8 mouse cellular contexts compared by ENCODE assay signal in genomic region chr4:63544494-63545230, GRCm38 (mm10). TPM values are rescaled to one million over a fixed set of nuclear protein-coding genes. Genes with fewer than 3 reads are reported as not detected.
DNase-seq lines count a peak whose midpoint lies in the region; ATAC-seq and TF ChIP-seq lines count a peak whose summit lies in the region.

TSS of gene Atp6v1g1 (plus strand) at chr4:63544772.

- TF ChIP-seq CTCF in gastrocnemius, adult 2 months (IDR thresholded peaks at IDR 0.05): no peak
- no peak for TF ChIP-seq CTCF in hindbrain, postnatal 0 days (IDR thresholded peaks at IDR 0.05; ENCODE audit: low read depth)

- peaks cover 7% of the 10 kb centered on the region for H3K4me1 ChIP-seq in hindbrain, postnatal 0 days (ENCODE audit: insufficient read depth, low read length)

- WGBS in hindbrain, postnatal 0 days: under 1% methylated on average over 57 of the region's 57 CpGs

- peak; percentile 97 for ATAC-seq in hindbrain, postnatal 0 days
- ATAC-seq in megakaryocyte progenitor cell, adult 5-6 weeks (replicated peaks; ENCODE audit: poor library complexity): peak; percentile 86

- peak within 1 kb of the TSS; percentile 95 for H3K27ac ChIP-seq in gastrocnemius, adult 2 months
- peak within 1 kb of the TSS; percentile 86 for H3K27ac ChIP-seq in hindbrain, postnatal 0 days

- peak within 1 kb of the TSS; percentile 99 for H3K4me3 ChIP-seq in gastrocnemius, adult 2 months
- H3K4me3 ChIP-seq in hindbrain, postnatal 0 days (ENCODE audit: low read length): peak within 1 kb of the TSS; percentile 82

- H3K9me3 ChIP-seq in hindbrain, postnatal 0 days (ENCODE audit: low read length): no peaks in the 10 kb centered on the region

- peak; percentile 98 for DNase-seq in ZHBTc4 (ENCODE audit: low read depth, low spot score)
- peak; percentile 85 to 93 for DNase-seq in cerebellum, postnatal 4 days (ENCODE audit: low spot score in 2 of 2)
- DNase-seq in gastrocnemius, adult 2 months: peak; percentile 97
- peak; percentile 96 for DNase-seq in hindbrain, postnatal 0 days (ENCODE audit: low spot score)
- peak; percentile 88 to 96 for DNase-seq in left cerebral cortex, adult 9 months (ENCODE audit: low spot score in 2 of 2)
- peak; percentile 94 for DNase-seq in right cerebral cortex, postnatal 14 days
- DNase-seq in urinary bladder, postnatal 36 days (ENCODE audit: low spot score in 2 of 2): peak; percentile 92 to 95

- peak within 1 kb of the TSS; percentile 70 for H3K4me2 ChIP-seq in hindbrain, postnatal 0 days (ENCODE audit: low read depth, low read length)

- intact Hi-C loops in gastrocnemius, adult 2 months (cut with DNase I): loop anchor here (5.0 kb wide), 2 partner anchors 47 to 132 kb away; partner anchors contain the start of gene Whrn

- peaks cover 12% of the 10 kb centered on the region for H3K36me3 ChIP-seq in hindbrain, postnatal 0 days (ENCODE audit: insufficient read depth, low read length)

- H3K27me3 ChIP-seq in hindbrain, postnatal 0 days (ENCODE audit: insufficient read depth, low read length): no peaks in the 10 kb centered on the region

- peak within 1 kb of the TSS; percentile 82 for H3K9ac ChIP-seq in hindbrain, postnatal 0 days (replicated peaks; ENCODE audit: low read length)

RNA-seq across cellular contexts. Expression of gene Atp6v1g1, which starts in this region (rescaled TPM):
- 100 to 1,000 TPM; 212 to 239 TPM for total RNA-seq in gastrocnemius, adult 2 months (2021)
- 125 and 136 TPM in 2 replicates for total RNA-seq in hindbrain, postnatal 0 days (2014; rRNA removed)
- 357 and 367 TPM in 2 replicates for polyA plus RNA-seq in hindbrain, postnatal 0 days (2015; fragmentation: Nextera tagmentation; extraction: Ambion mirVana)
- 102 and 121 TPM in 2 replicates for total RNA-seq in megakaryocyte progenitor cell, adult 5-6 weeks (2015)
- total RNA-seq in megakaryocyte progenitor cell, adult 5-6 weeks (2017): 80.3 and 82.4 TPM in 2 replicates

Comparison
In these comparisons a context has a peak if more than half of its experiments do, and no peak if none do; other contexts are left out.
1. Peak in every context shown above with its lines: DNase-seq, ATAC-seq, H3K4me3 ChIP-seq and H3K27ac ChIP-seq.